In the genomic region with DNA sequence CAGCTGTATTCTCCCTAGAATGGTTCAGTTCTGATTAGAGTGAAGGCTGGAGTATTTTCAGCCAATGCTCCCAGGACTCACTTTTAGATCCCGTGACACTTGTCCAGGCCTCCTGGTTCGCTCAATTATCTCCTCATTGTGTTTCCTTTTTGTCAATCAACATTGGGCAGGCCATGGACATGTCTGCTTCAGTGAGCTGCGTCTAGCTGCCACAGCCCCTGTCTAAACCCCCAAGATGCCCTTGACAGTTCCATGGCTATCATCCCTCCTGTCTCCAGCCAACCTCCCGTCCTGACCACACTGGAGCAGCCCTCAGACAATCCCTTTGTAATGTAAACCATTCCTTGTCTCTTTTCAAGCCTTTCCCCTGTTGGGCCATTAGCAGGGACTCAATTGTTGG, we compare ENCODE assay signal across 18 mouse cellular contexts.
A peak's percentile ranks its signal among the peaks of the same experiment; 100 is the strongest.
DNase-seq lines count a peak whose midpoint lies in the region; ATAC-seq and TF ChIP-seq lines count a peak whose summit lies in the region.
"Had no signal": no experiment of that assay in that cellular context is flagged by ENCODE, and none has a peak within 500 bp of the region (broad histone marks: within the 10 kb centered on the region; RNA-seq: fewer than 3 reads in every experiment).

No protein-coding gene starts in this region.

- TF ChIP-seq EP300 in ES-Bruce4 (IDR thresholded peaks at IDR 0.05; ENCODE audit: insufficient read depth, low read depth, low read length) = peak; percentile 90

- H3K27me3 ChIP-seq in forebrain, embryonic 13.5 days = no peaks in the 10 kb centered on the region
- H3K27me3 ChIP-seq in forebrain, embryonic 11.5 days (ENCODE audit: control insufficient read depth, insufficient read depth, low read length) = no peaks in the 10 kb centered on the region
- no peaks in the 10 kb centered on the region for H3K27me3 ChIP-seq in ES-Bruce4 (ENCODE audit: control insufficient read depth, insufficient read depth, low read length, poor library complexity, severe bottlenecking)
- no peaks in the 10 kb centered on the region for H3K27me3 ChIP-seq in midbrain, embryonic 13.5 days
- no peaks in the 10 kb centered on the region for H3K27me3 ChIP-seq in limb, embryonic 10.5 days (ENCODE audit: low read depth, poor library complexity, severe bottlenecking)
- H3K27me3 ChIP-seq: limb, embryonic 15.5 days had no signal

- H3K9ac ChIP-seq in forebrain, embryonic 13.5 days = no peak overlapping the region
- H3K9ac ChIP-seq in forebrain, embryonic 11.5 days (ENCODE audit: low read length) = no peak overlapping the region
- no peak overlapping the region for H3K9ac ChIP-seq in ES-Bruce4 (ENCODE audit: low read depth, poor library complexity, severe bottlenecking)
- H3K9ac ChIP-seq in midbrain, embryonic 13.5 days (replicated peaks) = no peak overlapping the region
- H3K9ac ChIP-seq: limb, embryonic 15.5 days; liver, postnatal 0 days had no signal

- WGBS in forebrain, embryonic 13.5 days = 18% methylated on average over 4 of the region's 4 CpGs
- WGBS in forebrain, embryonic 11.5 days = 24% methylated on average over 4 of the region's 4 CpGs
- 16% methylated on average over 4 of the region's 4 CpGs for WGBS in midbrain, embryonic 13.5 days
- 70% methylated on average over 4 of the region's 4 CpGs for WGBS in limb, embryonic 10.5 days

- no peak for TF ChIP-seq POLR2A in ES-Bruce4 (IDR thresholded peaks at IDR 0.05; ENCODE audit: insufficient read depth, low read length)

- no peak overlapping the region for H3K4me3 ChIP-seq in forebrain, embryonic 13.5 days
- no peak overlapping the region for H3K4me3 ChIP-seq in forebrain, embryonic 11.5 days (ENCODE audit: low read depth, low read length)
- no peak overlapping the region for H3K4me3 ChIP-seq in ES-Bruce4 (ENCODE audit: low read depth, low read length)
- no peak overlapping the region for H3K4me3 ChIP-seq in midbrain, embryonic 13.5 days (replicated peaks)
- H3K4me3 ChIP-seq in limb, embryonic 10.5 days = no peak overlapping the region
- H3K4me3 ChIP-seq: limb, embryonic 15.5 days had no signal

- no peak for DNase-seq in forebrain, embryonic 11.5 days (ENCODE audit: low spot score)
- peak; percentile 83 for DNase-seq in ZHBTc4 (ENCODE audit: low read depth, low spot score)
- no peak for DNase-seq in MN1 (ENCODE audit: low spot score)
- DNase-seq in limb, embryonic 10.5 days (ENCODE audit: low spot score) = no peak
- DNase-seq: adrenal gland, adult 2 months; cerebellum, adult 11-12 months; gastrocnemius, postnatal 36 days; kidney, adult 9 months; kidney, postnatal 4 days; liver, postnatal 0 days; lung, postnatal 4 days; thymus, postnatal 4 days had no signal

- no peaks in the 10 kb centered on the region for H3K9me3 ChIP-seq in forebrain, embryonic 13.5 days (replicated peaks)
- no peaks in the 10 kb centered on the region for H3K9me3 ChIP-seq in forebrain, embryonic 11.5 days (ENCODE audit: control insufficient read depth, low read length)
- H3K9me3 ChIP-seq in ES-Bruce4 (replicated peaks; ENCODE audit: control insufficient read depth, insufficient read depth, low read length, poor library complexity, severe bottlenecking) = no peaks in the 10 kb centered on the region; the same call in 1 of the 2 replicates
- no peaks in the 10 kb centered on the region for H3K9me3 ChIP-seq in midbrain, embryonic 13.5 days
- no peaks in the 10 kb centered on the region for H3K9me3 ChIP-seq in limb, embryonic 10.5 days (replicated peaks)
- H3K9me3 ChIP-seq: limb, embryonic 15.5 days had no signal

- TF ChIP-seq CTCF in ES-Bruce4 (IDR thresholded peaks at IDR 0.05; ENCODE audit: low read depth, low read length) = no peak

- 0 out of 2 replicates have a peak, but pooled peaks have one; percentile 10 for ATAC-seq in forebrain, embryonic 13.5 days
- no peak for ATAC-seq in forebrain, embryonic 11.5 days (replicated peaks; ENCODE audit: low FRiP score)
- ATAC-seq in midbrain, embryonic 13.5 days = peak; percentile 67
- ATAC-seq: forebrain, embryonic 14.5 days; liver, postnatal 0 days had no signal

- H3K36me3 ChIP-seq in forebrain, embryonic 13.5 days (ENCODE audit: poor library complexity, severe bottlenecking) = no peaks in the 10 kb centered on the region
- H3K36me3 ChIP-seq in forebrain, embryonic 11.5 days (ENCODE audit: control insufficient read depth, insufficient read depth, low read length) = no peaks in the 10 kb centered on the region
- H3K36me3 ChIP-seq in ES-Bruce4 (ENCODE audit: control insufficient read depth, insufficient read depth, low read length, poor library complexity, severe bottlenecking) = no peaks in the 10 kb centered on the region
- H3K36me3 ChIP-seq in midbrain, embryonic 13.5 days = no peaks in the 10 kb centered on the region
- H3K36me3 ChIP-seq in limb, embryonic 10.5 days = no peaks in the 10 kb centered on the region
- H3K36me3 ChIP-seq: limb, embryonic 15.5 days had no signal

- no peak overlapping the region for H3K4me2 ChIP-seq in forebrain, embryonic 13.5 days
- H3K4me2 ChIP-seq in forebrain, embryonic 11.5 days (ENCODE audit: low read depth, low read length, severe bottlenecking) = no peak overlapping the region
- H3K4me2 ChIP-seq in midbrain, embryonic 13.5 days (replicated peaks) = no peak overlapping the region
- H3K4me2 ChIP-seq: heart, embryonic 11.5 days; limb, embryonic 15.5 days had no signal

- no peak overlapping the region for H3K27ac ChIP-seq in forebrain, embryonic 13.5 days
- H3K27ac ChIP-seq in forebrain, embryonic 11.5 days (ENCODE audit: low read depth, low read length) = no peak overlapping the region
- peak overlapping the region; percentile 71 for H3K27ac ChIP-seq in ES-Bruce4 (ENCODE audit: insufficient read depth, low read length)
- no peak overlapping the region; the same call in 1 of the 2 replicates for H3K27ac ChIP-seq in midbrain, embryonic 13.5 days
- H3K27ac ChIP-seq in limb, embryonic 10.5 days = no peak overlapping the region
- H3K27ac ChIP-seq: limb, embryonic 15.5 days had no signal

- H3K4me1 ChIP-seq in forebrain, embryonic 13.5 days = peaks cover 25% of the 10 kb centered on the region
- peaks cover 10% of the 10 kb centered on the region for H3K4me1 ChIP-seq in forebrain, embryonic 11.5 days (replicated peaks; ENCODE audit: control insufficient read depth, insufficient read depth, low read length)
- H3K4me1 ChIP-seq in ES-Bruce4 (ENCODE audit: control insufficient read depth, insufficient read depth, low read length) = peaks cover 4% of the 10 kb centered on the region
- H3K4me1 ChIP-seq in midbrain, embryonic 13.5 days (replicated peaks) = peaks cover 31% of the 10 kb centered on the region
- H3K4me1 ChIP-seq in limb, embryonic 10.5 days = peaks cover 42% of the 10 kb centered on the region
